Mouse (Mus musculus): ENCODE measurements around the gene Mex3d. TPM values are rescaled to one million over a fixed set of nuclear protein-coding genes. Genes with fewer than 3 reads are reported as not detected.
"Not testable (repeated sequence)": the region's sequence is repeated elsewhere in the genome, so short reads cannot be mapped to it uniquely, and the experiment has no call there.

Mex3d gene
- polyA plus RNA-seq, 1 experiment, result 7.9 TPM

- no peak within 1 kb of the TSS for H3K27ac ChIP-seq (ENCODE audit: insufficient read depth, low read depth, low read length)
- TF ChIP-seq POLR2A (IDR thresholded peaks at IDR 0.05; ENCODE audit: low read depth, low read length) (no peak), CTCF (conservative IDR thresholded peaks at IDR 0.05; ENCODE audit: insufficient read depth, insufficient read length, low read depth, low read length) (peak; percentile 64)
- WGBS, result 2% methylated on average over 42 of the region's 42 CpGs
- peak; percentile 52 for DNase-seq
- no peaks in the 10 kb centered on the region for H3K27me3 ChIP-seq (replicated peaks; ENCODE audit: control insufficient read depth, insufficient read depth, low read length)
- H3K36me3 ChIP-seq (ENCODE audit: control insufficient read depth, insufficient read depth, low read length), result no peaks in the 10 kb centered on the region
- H3K4me3 ChIP-seq (ENCODE audit: insufficient read depth, low read depth, low read length), result peak within 1 kb of the TSS; percentile 53
- H3K4me1 ChIP-seq (ENCODE audit: control insufficient read depth, insufficient read depth, low read length), result peaks cover 7% of the 10 kb centered on the region
Observed at GRCm38 (mm10) chr10:80348244-80348781, 39.1 kb downstream of the Mex3d start, which contains the start of gene Adamtsl5. TSS of gene Adamtsl5 (minus strand) at chr10:80348412.

GRCm38 (mm10) chr10:80347514-80347967, 39.9 kb downstream of the Mex3d start:
- H3K4me1 ChIP-seq (ENCODE audit: control insufficient read depth, insufficient read depth, low read length), result peaks cover 7% of the 10 kb centered on the region
- H3K36me3 ChIP-seq (ENCODE audit: control insufficient read depth, insufficient read depth, low read length), result no peaks in the 10 kb centered on the region
- WGBS, result 10% methylated on average over 17 of the region's 17 CpGs
- peak overlapping the region; percentile 53 for H3K4me3 ChIP-seq (ENCODE audit: insufficient read depth, low read depth, low read length)
- no peak for DNase-seq
- TF ChIP-seq CTCF (conservative IDR thresholded peaks at IDR 0.05; ENCODE audit: insufficient read depth, insufficient read length, low read depth, low read length) (no peak), POLR2A (IDR thresholded peaks at IDR 0.05; ENCODE audit: low read depth, low read length) (no peak)
- H3K27ac ChIP-seq (ENCODE audit: insufficient read depth, low read depth, low read length), result no peak overlapping the region
- no peaks in the 10 kb centered on the region for H3K27me3 ChIP-seq (replicated peaks; ENCODE audit: control insufficient read depth, insufficient read depth, low read length)

GRCm38 (mm10) chr10:80345929-80346328, 41.5 kb downstream of the Mex3d start:
- not testable (repeated sequence) for DNase-seq; H3K27me3 ChIP-seq (replicated peaks; ENCODE audit: control insufficient read depth, insufficient read depth, low read length); H3K36me3 ChIP-seq (ENCODE audit: control insufficient read depth, insufficient read depth, low read length); H3K27ac ChIP-seq (ENCODE audit: insufficient read depth, low read depth, low read length); H3K4me3 ChIP-seq (ENCODE audit: insufficient read depth, low read depth, low read length)
- WGBS, result 82% methylated on average over 6 of the region's 6 CpGs
- peaks cover 11% of the 10 kb centered on the region for H3K4me1 ChIP-seq (ENCODE audit: control insufficient read depth, insufficient read depth, low read length)

GRCm38 (mm10) chr10:80345122-80345521, 42.3 kb downstream of the Mex3d start:
- no peak overlapping the region for H3K4me3 ChIP-seq (ENCODE audit: insufficient read depth, low read depth, low read length)
- no peaks in the 10 kb centered on the region for H3K36me3 ChIP-seq (ENCODE audit: control insufficient read depth, insufficient read depth, low read length)
- 9% methylated on average over 16 of the region's 16 CpGs for WGBS
- peaks cover 11% of the 10 kb centered on the region for H3K4me1 ChIP-seq (ENCODE audit: control insufficient read depth, insufficient read depth, low read length)
- no peaks in the 10 kb centered on the region for H3K27me3 ChIP-seq (replicated peaks; ENCODE audit: control insufficient read depth, insufficient read depth, low read length)
- no peak for DNase-seq
- TF ChIP-seq CTCF (conservative IDR thresholded peaks at IDR 0.05; ENCODE audit: insufficient read depth, insufficient read length, low read depth, low read length), result no peak
- no peak for TF ChIP-seq POLR2A (IDR thresholded peaks at IDR 0.05; ENCODE audit: low read depth, low read length)
- H3K27ac ChIP-seq (ENCODE audit: insufficient read depth, low read depth, low read length), result no peak overlapping the region

- Histone ChIP-seq H3K4me3 (ENCODE audit: insufficient read depth, low read depth, low read length) (no peak overlapping the region), H3K36me3 (ENCODE audit: control insufficient read depth, insufficient read depth, low read length) (no peaks in the 10 kb centered on the region), H3K4me1 (ENCODE audit: control insufficient read depth, insufficient read depth, low read length) (peaks cover 11% of the 10 kb centered on the region), H3K27ac (ENCODE audit: insufficient read depth, low read depth, low read length) (peak overlapping the region; percentile 21), H3K27me3 (replicated peaks; ENCODE audit: control insufficient read depth, insufficient read depth, low read length) (no peaks in the 10 kb centered on the region)
- TF ChIP-seq CTCF (conservative IDR thresholded peaks at IDR 0.05; ENCODE audit: insufficient read depth, insufficient read length, low read depth, low read length) (no peak), POLR2A (IDR thresholded peaks at IDR 0.05; ENCODE audit: low read depth, low read length) (no peak)
- 32% methylated on average over 9 of the region's 9 CpGs for WGBS
- no peak for DNase-seq
Observed at GRCm38 (mm10) chr10:80344131-80344661, 43.3 kb downstream of the Mex3d start.

- Histone ChIP-seq H3K27me3 (replicated peaks; ENCODE audit: control insufficient read depth, insufficient read depth, low read length) (no peaks in the 10 kb centered on the region), H3K27ac (ENCODE audit: insufficient read depth, low read depth, low read length) (no peak overlapping the region), H3K4me1 (ENCODE audit: control insufficient read depth, insufficient read depth, low read length) (peaks cover 11% of the 10 kb centered on the region), H3K4me3 (ENCODE audit: insufficient read depth, low read depth, low read length) (no peak overlapping the region), H3K36me3 (ENCODE audit: control insufficient read depth, insufficient read depth, low read length) (no peaks in the 10 kb centered on the region)
- no peak for DNase-seq
- WGBS, result 35% methylated on average over 13 of the region's 13 CpGs
- no peak for TF ChIP-seq CTCF (conservative IDR thresholded peaks at IDR 0.05; ENCODE audit: insufficient read depth, insufficient read length, low read depth, low read length)
- no peak for TF ChIP-seq POLR2A (IDR thresholded peaks at IDR 0.05; ENCODE audit: low read depth, low read length)
Observed at GRCm38 (mm10) chr10:80343425-80343895, 44.0 kb downstream of the Mex3d start.

GRCm38 (mm10) chr10:80342749-80343424, 44.6 kb downstream of the Mex3d start:
- Histone ChIP-seq H3K4me3 (ENCODE audit: insufficient read depth, low read depth, low read length) (no peak overlapping the region), H3K36me3 (ENCODE audit: control insufficient read depth, insufficient read depth, low read length) (no peaks in the 10 kb centered on the region), H3K27ac (ENCODE audit: insufficient read depth, low read depth, low read length) (no peak overlapping the region), H3K4me1 (ENCODE audit: control insufficient read depth, insufficient read depth, low read length) (peaks cover 11% of the 10 kb centered on the region), H3K27me3 (replicated peaks; ENCODE audit: control insufficient read depth, insufficient read depth, low read length) (no peaks in the 10 kb centered on the region)
- WGBS, result 2% methylated on average over 31 of the region's 33 CpGs
- TF ChIP-seq CTCF (conservative IDR thresholded peaks at IDR 0.05; ENCODE audit: insufficient read depth, insufficient read length, low read depth, low read length), result no peak
- no peak for TF ChIP-seq POLR2A (IDR thresholded peaks at IDR 0.05; ENCODE audit: low read depth, low read length)
- peak; percentile 67 for DNase-seq
